Mouse (Mus musculus) brain, adult 2 months (tissue): ENCODE results near the gene Snapc1.

Experiments used
- DNase-seq: peaks from one replicate; pipeline ENCODE4 v3.0.0; 2011; ENCODE audit warnings: low read depth, low spot score

Gene Snapc1

GRCm38 (mm10) chr12:73964291-73965281, at the start of gene Snapc1:
Gene Snapc1 (plus strand): TSS chr12:73964481.
- DNase-seq, result peak; percentile 99

GRCm38 (mm10) chr12:73918479-73918878, 45.8 kb upstream of the Snapc1 start:
- peak; percentile 63 for DNase-seq

GRCm38 (mm10) chr12:73930266-73930665, 34.0 kb upstream of the Snapc1 start:
- DNase-seq, result no peak

GRCm38 (mm10) chr12:73931274-73931673, 33.0 kb upstream of the Snapc1 start:
- DNase-seq, result peak; percentile 53

- DNase-seq, result no peak
Measured at GRCm38 (mm10) chr12:73934528-73934927, 29.8 kb upstream of the Snapc1 start.

- DNase-seq, result no peak
Measured at GRCm38 (mm10) chr12:73937353-73937752, 26.9 kb upstream of the Snapc1 start, which contains the start of gene Gm49321. Gene Gm49321 (plus strand): TSS chr12:73937653.

- peak; percentile 33 for DNase-seq
Measured at GRCm38 (mm10) chr12:73939542-73939941, 24.7 kb upstream of the Snapc1 start.

GRCm38 (mm10) chr12:73948415-73948814, 15.9 kb upstream of the Snapc1 start:
- DNase-seq, result no peak

GRCm38 (mm10) chr12:73949318-73950058, 14.8 kb upstream of the Snapc1 start:
- DNase-seq, result peak; percentile 86

GRCm38 (mm10) chr12:73952879-73953278, 11.4 kb upstream of the Snapc1 start:
- DNase-seq, result peak; percentile 58

GRCm38 (mm10) chr12:73953420-73954186, 10.7 kb upstream of the Snapc1 start:
- no peak for DNase-seq

- DNase-seq, result peak; percentile 63
Measured at GRCm38 (mm10) chr12:73954785-73955184, 9.5 kb upstream of the Snapc1 start.

- peak; percentile 65 for DNase-seq
Measured at GRCm38 (mm10) chr12:73957676-73958075, 6.6 kb upstream of the Snapc1 start.

- DNase-seq, result no peak
Measured at GRCm38 (mm10) chr12:73958830-73959229, 5.5 kb upstream of the Snapc1 start.

GRCm38 (mm10) chr12:73969142-73969541, 4.9 kb downstream of the Snapc1 start:
- no peak for DNase-seq

- DNase-seq, result no peak
Measured at GRCm38 (mm10) chr12:73974584-73974983, 10.3 kb downstream of the Snapc1 start.

- no peak for DNase-seq
Measured at GRCm38 (mm10) chr12:73978144-73978543, 13.9 kb downstream of the Snapc1 start.

- no peak for DNase-seq
Measured at GRCm38 (mm10) chr12:73979667-73980066, 15.4 kb downstream of the Snapc1 start.

GRCm38 (mm10) chr12:73982533-73982932, 18.3 kb downstream of the Snapc1 start:
- peak; percentile 90 for DNase-seq

GRCm38 (mm10) chr12:73986299-73986698, 22.0 kb downstream of the Snapc1 start:
- no peak for DNase-seq

- DNase-seq, result no peak
Measured at GRCm38 (mm10) chr12:73988393-73989008, 24.2 kb downstream of the Snapc1 start.
